Mouse (Mus musculus): ENCODE data around the gene Stip1.

- no peak for TF ChIP-seq CTCF (conservative IDR thresholded peaks at IDR 0.05; ENCODE audit: low read length)
- TF ChIP-seq POU5F1 (IDR thresholded peaks at IDR 0.05; ENCODE audit: borderline replicate concordance, low read length): no peak
- TF ChIP-seq NANOG (IDR thresholded peaks at IDR 0.05; ENCODE audit: borderline replicate concordance, low read length): no peak
Observed at GRCm38 (mm10) chr19:6992011-6992858, 47.5 kb downstream of the Stip1 start, which contains the start of gene Dnajc4.

All from E14TG2a.4 (cell line).